Mouse (Mus musculus) MEL (cell line): ENCODE measurements around the gene March6. TPM values are rescaled to one million over a fixed set of nuclear protein-coding genes. Genes with fewer than 3 reads are reported as not detected.

Experiments
- DNase-seq: peaks from one replicate; pipeline ENCODE4 v3.0.0; 2011; ENCODE audit warnings: low read depth, low spot score
- H3K27ac ChIP-seq: 2 replicates; pipeline ENCODE4 v1.5.1; 2012; ENCODE audit warnings: low read depth, mild to moderate bottlenecking, control low read depth, low read length, moderate library complexity; ENCODE audit not compliant: control insufficient read depth
- H3K27me3 ChIP-seq, 2 experiments: fragments of 150-350 bp in 1 of 2; sonication (generic) in 1 of 2; 2 replicates each; pipeline ENCODE4 v1.6.1; 2012; ENCODE audit warnings: low read length in 2 of 2, mild to moderate bottlenecking in 2 of 2, improper control_type of control experiment in 1 of 2, moderate library complexity in 1 of 2; ENCODE audit not compliant: insufficient read depth in 2 of 2, control insufficient read depth in 1 of 2
- H3K36me3 ChIP-seq, 2 experiments: 2 replicates each; pipeline ENCODE4 v1.6.1; 2012 to 2014; ENCODE audit warnings: low read length in 2 of 2, improper control_type of control experiment in 1 of 2, inconsistent platforms in 1 of 2, mild to moderate bottlenecking in 1 of 2; ENCODE audit not compliant: insufficient read depth in 2 of 2, control insufficient read depth in 1 of 2
- H3K4me1 ChIP-seq, 2 experiments: fragments of 150-350 bp in 1 of 2; sonication (generic) in 1 of 2; 2 replicates each; pipeline ENCODE4 v1.6.1; 2012; ENCODE audit warnings: low read length in 2 of 2, improper control_type of control experiment in 1 of 2, mild to moderate bottlenecking in 1 of 2; ENCODE audit not compliant: insufficient read depth in 2 of 2, control insufficient read depth in 1 of 2
- H3K4me3 ChIP-seq, 2 experiments: fragments of 150-350 bp in 1 of 2; sonication (generic) in 1 of 2; 2 replicates each; pipeline ENCODE4 v1.5.1; 2012; ENCODE audit warnings: low read depth in 2 of 2, low read length in 2 of 2, mild to moderate bottlenecking in 2 of 2, moderate library complexity in 2 of 2, control low read depth in 1 of 2, improper control_type of control experiment in 1 of 2; ENCODE audit not compliant: control insufficient read depth in 1 of 2, insufficient read depth in 1 of 2
- H3K79me2 ChIP-seq: 2 replicates; pipeline ENCODE4 v1.6.1; 2012; ENCODE audit warnings: mild to moderate bottlenecking, low read length, moderate library complexity; ENCODE audit not compliant: control insufficient read depth, poor library complexity, insufficient read depth
- H3K9ac ChIP-seq: 2 replicates; pipeline ENCODE4 v1.6.1; 2012; ENCODE audit warnings: low read depth, mild to moderate bottlenecking, control low read depth, low read length, moderate library complexity; ENCODE audit not compliant: control insufficient read depth, poor library complexity, severe bottlenecking
- H3K9me3 ChIP-seq: fragments of 150-350 bp; sonication (generic); replicated peaks from 2 replicates; pipeline ENCODE4 v1.6.1; 2012; ENCODE audit warnings: mild to moderate bottlenecking, low read length, improper control_type of control experiment, moderate library complexity; ENCODE audit not compliant: insufficient read depth
- BHLHE40 ChIP-seq: IDR thresholded peaks from 2 replicates; pipeline ENCODE4 v1.6.1; 2012; ENCODE audit warnings: low read depth, mild to moderate bottlenecking, inconsistent platforms, low read length, improper control_type of control experiment, borderline replicate concordance
- E2F4 ChIP-seq: IDR thresholded peaks from 2 replicates; pipeline ENCODE4 v1.6.1; 2011; ENCODE audit warnings: low read depth, low read length, improper control_type of control experiment, borderline replicate concordance
- ETS1 ChIP-seq: IDR thresholded peaks from 2 replicates; pipeline ENCODE4 v1.6.1; 2012; ENCODE audit warnings: low read depth, mild to moderate bottlenecking, inconsistent platforms, low read length, improper control_type of control experiment, moderate library complexity
- GABPA ChIP-seq: IDR thresholded peaks from 2 replicates; pipeline ENCODE4 v1.6.1; 2012; ENCODE audit warnings: low read depth, mild to moderate bottlenecking, inconsistent platforms, low read length, improper control_type of control experiment, moderate library complexity
- GATA1 ChIP-seq: IDR thresholded peaks from 2 replicates; pipeline ENCODE4 v1.6.1; 2011; ENCODE audit warnings: low read depth, low read length, improper control_type of control experiment
- HCFC1 ChIP-seq: IDR thresholded peaks from 2 replicates; pipeline ENCODE4 v1.6.1; 2012; ENCODE audit warnings: low read depth, mild to moderate bottlenecking, inconsistent platforms, low read length, improper control_type of control experiment, moderate library complexity
- MAX ChIP-seq: IDR thresholded peaks from 2 replicates; pipeline ENCODE4 v1.6.1; 2011; ENCODE audit warnings: low read length, improper control_type of control experiment
- MYB ChIP-seq: IDR thresholded peaks from 2 replicates; pipeline ENCODE4 v1.6.1; 2011; ENCODE audit warnings: mild to moderate bottlenecking, low read depth, low read length, improper control_type of control experiment
- MYC ChIP-seq: IDR thresholded peaks from 2 replicates; pipeline ENCODE4 v1.6.1; 2011; ENCODE audit warnings: low read depth, mild to moderate bottlenecking, low read length, improper control_type of control experiment, moderate library complexity
- NELFE ChIP-seq: IDR thresholded peaks from 2 replicates; pipeline ENCODE4 v1.6.1; 2011; ENCODE audit warnings: low read depth, low read length, improper control_type of control experiment
- POLR2A ChIP-seq, 2 experiments: IDR thresholded peaks; 2 replicates each; pipeline ENCODE4 v1.6.1; 2011 to 2012; ENCODE audit warnings: low read length in 2 of 2, mild to moderate bottlenecking in 2 of 2, control low read depth in 1 of 2, improper control_type of control experiment in 1 of 2, low read depth in 1 of 2, moderate library complexity in 1 of 2; ENCODE audit not compliant: control insufficient read depth in 1 of 2, insufficient read depth in 1 of 2, poor library complexity in 1 of 2
- POLR2AphosphoS2 ChIP-seq: IDR thresholded peaks from 2 replicates; pipeline ENCODE4 v1.6.1; 2011; ENCODE audit warnings: low read length, improper control_type of control experiment
- RCOR1 ChIP-seq: IDR thresholded peaks from 2 replicates; pipeline ENCODE4 v1.6.1; 2012; ENCODE audit warnings: low read depth, mild to moderate bottlenecking, inconsistent platforms, low read length, improper control_type of control experiment
- SIN3A ChIP-seq: IDR thresholded peaks from 2 replicates; pipeline ENCODE4 v1.6.1; 2012; ENCODE audit warnings: low read length, improper control_type of control experiment, inconsistent platforms
- SMC3 ChIP-seq: IDR thresholded peaks from 2 replicates; pipeline ENCODE4 v1.6.1; 2011; ENCODE audit warnings: low read depth, low read length, improper control_type of control experiment
- TBP ChIP-seq: IDR thresholded peaks from 2 replicates; pipeline ENCODE4 v1.8.0; 2011; ENCODE audit warnings: low read depth, low read length, improper control_type of control experiment
- TCF12 ChIP-seq: IDR thresholded peaks from 2 replicates; pipeline ENCODE4 v1.6.1; 2014; ENCODE audit warnings: low read depth, mild to moderate bottlenecking, inconsistent platforms, low read length, improper control_type of control experiment, moderate library complexity
- UBTF ChIP-seq: IDR thresholded peaks from 2 replicates; pipeline ENCODE4 v1.6.1; 2012; ENCODE audit warnings: low read depth, mild to moderate bottlenecking, inconsistent platforms, low read length, improper control_type of control experiment, moderate library complexity, borderline replicate concordance; ENCODE audit not compliant: insufficient read depth
- USF1 ChIP-seq: IDR thresholded peaks from 2 replicates; pipeline ENCODE4 v1.6.1; 2014; ENCODE audit warnings: low read depth, mild to moderate bottlenecking, inconsistent platforms, low read length, improper control_type of control experiment, moderate library complexity
- USF2 ChIP-seq, 2 experiments: IDR thresholded peaks; 2 replicates each; pipeline ENCODE4 v1.6.1; 2011 to 2012; ENCODE audit warnings: improper control_type of control experiment in 2 of 2, low read length in 2 of 2, borderline replicate concordance in 1 of 2, inconsistent platforms in 1 of 2, low read depth in 1 of 2, mild to moderate bottlenecking in 1 of 2; ENCODE audit not compliant: insufficient read depth in 1 of 2
- ZMIZ1 ChIP-seq: IDR thresholded peaks from 2 replicates; pipeline ENCODE4 v1.6.1; 2012; ENCODE audit warnings: low read depth, mild to moderate bottlenecking, inconsistent platforms, low read length, improper control_type of control experiment, moderate library complexity
- ZNF384 ChIP-seq: IDR thresholded peaks from 2 replicates; pipeline ENCODE4 v1.6.1; 2012; ENCODE audit warnings: low read depth, mild to moderate bottlenecking, inconsistent platforms, low read length, improper control_type of control experiment
- polyA plus RNA-seq, 2 experiments: library from polyadenylated mRNA; stranded (reverse) in 1 of 2; unstranded in 1 of 2; fragments of >175 nt in 1 of 2; fragments of >200 nt in 1 of 2; gene quantifications; 2 replicates each; pipeline versions ENCODE4 v1.2.1 to v1.2.4; 2012; ENCODE audit warnings: low replicate concordance in 2 of 2, low read depth in 1 of 2; ENCODE audit not compliant: insufficient read length in 2 of 2, insufficient read depth in 1 of 2, missing spikeins in 1 of 2
- total RNA-seq: library from RNA; depleted of rRNA; stranded (reverse); fragments of 300-350 nt; gene quantifications from 2 replicates; pipeline ENCODE4 v1.2.3, GENCODE M21; 2012

Gene March6
- total and polyA plus RNA-seq, 3 experiments: 37.9 to 114 (median 62.5) TPM

DNA sequence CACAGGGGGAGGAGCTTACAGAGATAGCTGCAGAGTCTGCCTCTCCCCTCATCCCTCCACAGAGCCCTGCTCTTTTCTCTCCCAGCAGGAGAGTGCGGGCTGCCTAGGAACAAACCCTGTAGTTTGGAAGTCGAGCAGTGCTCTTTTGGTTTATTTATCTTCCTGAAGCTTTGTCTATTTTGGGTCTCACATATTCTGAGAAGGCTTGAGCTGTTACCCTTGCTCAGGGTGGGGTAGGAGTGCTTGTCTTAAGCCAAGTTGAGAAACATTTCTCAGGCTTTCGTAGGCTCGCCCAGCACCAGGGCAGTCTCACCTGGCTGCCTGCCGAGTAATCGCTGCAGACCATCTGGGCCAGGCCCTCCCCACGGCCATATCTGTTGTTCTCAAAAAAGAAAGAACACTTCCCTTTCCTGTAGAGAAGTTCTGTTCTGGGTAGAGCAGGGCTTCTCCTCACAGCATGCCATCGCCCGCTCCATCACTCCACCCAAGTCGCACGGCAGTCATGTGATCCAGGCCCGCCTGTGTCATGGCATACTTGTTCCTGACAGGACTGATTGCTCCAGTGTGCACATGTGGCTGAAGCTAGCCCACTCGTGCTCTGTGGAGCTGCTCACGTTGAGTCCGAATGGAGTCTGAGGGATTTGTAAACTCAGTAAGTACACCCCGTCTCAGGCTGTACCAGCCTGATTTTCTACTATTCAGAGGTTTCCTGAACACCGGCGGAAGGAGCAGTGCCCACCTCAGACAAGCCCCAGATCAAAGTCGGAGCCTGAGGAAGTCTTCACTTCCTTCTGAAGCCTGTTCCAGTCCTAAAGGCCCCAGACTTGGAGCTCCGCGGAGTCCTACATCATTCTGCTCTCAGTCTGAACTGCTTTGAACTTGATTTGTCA, 112.8 kb downstream of the March6 start (continued):
- TF ChIP-seq SMC3: peak; percentile 9; the same call in 1 of the 2 replicates
- 0 out of 2 replicates have a peak, but pooled peaks have one; percentile 49 for TF ChIP-seq MYB
- peak; percentile 93 for TF ChIP-seq SIN3A
- TF ChIP-seq POLR2AphosphoS2: peak; percentile 78; the same call in 1 of the 2 replicates
- peak; percentile 98 for TF ChIP-seq GATA1
- TF ChIP-seq ZNF384: peak; percentile 70
- TF ChIP-seq USF2 (IDR thresholded peaks at IDR 0.05; ENCODE audit: borderline replicate concordance in 1 of 2, insufficient read depth in 1 of 2, low read depth in 1 of 2, low read length in 2 of 2): peak; percentile 41 to 74; a peak in 2 of 4 replicates
- TF ChIP-seq E2F4: 0 out of 2 replicates have a peak, but pooled peaks have one; percentile 66
- peak; percentile 93 for TF ChIP-seq MAX
- peak; percentile 63; the same call in 1 of the 2 replicates for TF ChIP-seq HCFC1
- TF ChIP-seq BHLHE40: peak; percentile 75; the same call in 1 of the 2 replicates
- peak; percentile 79; the same call in 1 of the 2 replicates for TF ChIP-seq RCOR1
- peak; percentile 74 for TF ChIP-seq TBP
- no peak for TF ChIP-seq ZMIZ1
- TF ChIP-seq, all 39 proteins: peak for 26

DNA sequence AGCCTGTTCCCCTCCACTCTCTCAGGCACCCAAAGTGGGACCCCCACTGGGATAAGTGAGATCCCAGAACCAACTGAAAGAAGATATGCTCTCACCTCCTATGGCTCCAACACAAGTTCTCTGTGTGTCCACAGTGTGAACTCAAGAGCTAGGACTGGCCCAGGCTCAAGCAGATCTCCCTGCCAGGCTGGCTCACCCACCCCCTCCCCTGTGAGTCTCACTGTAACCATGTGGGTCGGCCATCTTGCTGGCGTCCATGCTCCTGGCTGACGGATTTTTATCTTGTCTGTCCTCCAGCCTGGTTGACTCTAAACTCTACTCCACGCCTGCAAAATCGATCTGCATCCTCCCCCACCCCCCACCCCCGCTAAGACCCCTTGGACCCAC, 113.5 kb downstream of the March6 start:
- H3K9me3 ChIP-seq: no peaks in the 10 kb centered on the region
- H3K27me3 ChIP-seq: no peaks in the 10 kb centered on the region
- H3K4me3 ChIP-seq: peak overlapping the region; percentile 64 to 80
- H3K27ac ChIP-seq: peak overlapping the region; percentile 98
- H3K4me1 ChIP-seq: peaks cover 26 to 39% of the 10 kb centered on the region in 2 experiments
- peaks cover 16% of the 10 kb centered on the region for H3K79me2 ChIP-seq
- H3K36me3 ChIP-seq: peaks cover 0 to 38% of the 10 kb centered on the region in 2 experiments; a peak in 2 of 4 replicates
- DNase-seq: peak; percentile 90
- H3K9ac ChIP-seq: peak overlapping the region; percentile 78
- TF ChIP-seq MAX: peak; percentile 88
- 0 out of 2 replicates have a peak, but pooled peaks have one; percentile 31 for TF ChIP-seq USF1
- TF ChIP-seq GABPA: no peak
- peak; percentile 90 for TF ChIP-seq MYC
- TF ChIP-seq UBTF: no peak
- TF ChIP-seq TCF12: peak; percentile 59
- TF ChIP-seq POLR2A (IDR thresholded peaks at IDR 0.05; ENCODE audit: control insufficient read depth in 1 of 2, insufficient read depth in 1 of 2, low read depth in 1 of 2, low read length in 2 of 2, poor library complexity in 1 of 2): 0 out of 4 replicates have a peak, but pooled peaks of 1 of the 2 experiments have one; percentile 49
- TF ChIP-seq NELFE: peak; percentile 19; the same call in 1 of the 2 replicates
- TF ChIP-seq ETS1: 0 out of 2 replicates have a peak, but pooled peaks have one; percentile 2
